Mouse (Mus musculus) limb, embryonic 11.5 days (tissue): ENCODE data around the gene Gpr37. TPM values are rescaled to one million over a fixed set of nuclear protein-coding genes. Genes with fewer than 3 reads are reported as not detected.

ENCODE experiments used
- ATAC-seq: fragments of 200-750 bp; cut with Nextera tagmentation; 2 replicates; pipeline ENCODE4 v1.8.0; 2017; ENCODE audit warnings: low read depth; ENCODE audit not compliant: insufficient number of reproducible peaks, low FRiP score, low TSS enrichment
- DNase-seq: peaks from one replicate; pipeline ENCODE4 v3.0.0-alpha.2; 2015; ENCODE audit warnings: low spot score
- H3K27ac ChIP-seq: fragments of 300-500 bp; sonication (generic); replicated peaks from 2 replicates; pipeline ENCODE4 v1.5.1; 2014; ENCODE audit warnings: low read depth, mild to moderate bottlenecking, low read length
- H3K27me3 ChIP-seq: fragments of 300-500 bp; sonication (generic); 2 replicates; pipeline ENCODE4 v1.6.1; 2014; ENCODE audit warnings: mild to moderate bottlenecking, low read length, mixed read lengths; ENCODE audit not compliant: control insufficient read depth, insufficient read depth
- H3K36me3 ChIP-seq: fragments of 300-500 bp; sonication (generic); 2 replicates; pipeline ENCODE4 v1.6.1; 2014; ENCODE audit warnings: mild to moderate bottlenecking, low read length, moderate library complexity, mixed read lengths; ENCODE audit not compliant: control insufficient read depth, insufficient read depth
- H3K4me1 ChIP-seq: fragments of 300-500 bp; sonication (generic); 2 replicates; pipeline ENCODE4 v1.6.1; 2014; ENCODE audit warnings: low read length, mixed read lengths; ENCODE audit not compliant: control insufficient read depth, insufficient read depth
- H3K4me2 ChIP-seq: fragments of 300-500 bp; sonication (generic); 2 replicates; pipeline ENCODE4 v1.6.1; 2014; ENCODE audit warnings: low read depth, mild to moderate bottlenecking, moderate library complexity; ENCODE audit not compliant: severe bottlenecking
- H3K4me3 ChIP-seq: fragments of 300-500 bp; sonication (generic); 2 replicates; pipeline ENCODE4 v1.5.1; 2014; ENCODE audit warnings: low read depth, low read length
- H3K9ac ChIP-seq: fragments of 300-500 bp; sonication (generic); 2 replicates; pipeline ENCODE4 v1.6.1; 2014; ENCODE audit warnings: mild to moderate bottlenecking, low read length
- H3K9me3 ChIP-seq: fragments of 300-500 bp; sonication (generic); 2 replicates; pipeline ENCODE4 v1.6.1; 2016; ENCODE audit warnings: low read length; ENCODE audit not compliant: control insufficient read depth
- whole genome bisulfite sequencing: fragments of 180-500 bp; shearing (Covaris S2); extraction: QIAGEN DNeasy Blood & Tissue Kit; methylation state at CpG from one replicate; pipeline ENCODE4 v1.1.7; 2014; 5-methylcytosine and 5-hydroxymethylcytosine counted together
- polyA plus RNA-seq: library from polyadenylated mRNA; unstranded; fragments of >200 nt; fragmentation: Nextera tagmentation; extraction: Ambion mirVana; gene quantifications from 2 replicates; pipeline ENCODE4 v1.2.1, GENCODE M21; 2014

Gpr37 gene
- polyA plus RNA-seq: 0.10 and 0.29 TPM in 2 replicates

DNA sequence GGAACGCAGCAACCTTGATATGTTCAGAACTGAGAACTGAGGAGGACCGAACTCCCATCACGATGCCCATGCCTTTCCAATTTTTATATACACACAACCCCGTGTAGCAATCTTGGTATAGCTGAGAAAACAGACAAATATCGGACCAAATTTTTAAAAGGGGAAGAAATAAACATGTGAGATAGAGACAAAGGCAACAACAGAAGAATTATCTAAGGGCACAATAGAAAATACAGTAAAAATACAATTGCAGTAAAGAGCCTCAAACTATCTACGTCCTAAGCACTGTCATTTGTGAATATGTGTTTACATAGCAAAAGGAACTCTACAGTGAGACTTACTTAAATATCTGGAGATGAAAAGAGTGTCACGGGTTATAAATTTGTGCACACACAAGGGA is at the start of gene Gpr37:
Gene Gpr37 (minus strand): TSS at position 101 of the 400 bp plus-strand sequence.
- no peak for ATAC-seq

DNA sequence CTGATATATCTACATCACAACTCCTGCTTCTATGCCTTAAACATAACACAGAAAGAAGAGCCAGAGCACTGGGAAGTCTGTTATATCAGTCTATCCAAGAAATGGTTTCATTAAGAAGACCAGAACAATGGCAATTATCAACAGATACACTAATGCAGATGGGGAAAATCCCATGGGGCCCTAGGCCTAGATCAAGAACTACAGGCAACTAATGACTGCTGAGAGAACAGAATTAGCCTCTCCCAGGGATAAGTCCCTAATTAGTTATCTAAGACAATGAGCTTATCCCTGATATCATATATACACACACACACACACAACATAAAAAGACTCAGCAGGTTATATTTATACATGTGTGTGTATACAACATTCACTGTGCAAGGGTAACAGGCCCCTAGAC is 46.0 kb upstream of the Gpr37 start:
- Histone ChIP-seq H3K4me1 (no peaks in the 10 kb centered on the region), H3K27me3 (no peaks in the 10 kb centered on the region)

More for the DNA sequence above, at the start of gene Gpr37:
- H3K9me3 ChIP-seq: no peaks in the 10 kb centered on the region
- H3K27me3 ChIP-seq: peaks cover 14% of the 10 kb centered on the region
- H3K4me3 ChIP-seq: peak within 1 kb of the TSS; percentile 45
- peak within 1 kb of the TSS; percentile 88 for H3K4me2 ChIP-seq
- H3K9ac ChIP-seq: peak within 1 kb of the TSS; percentile 45; the same call in 1 of the 2 replicates
- no peaks in the 10 kb centered on the region for H3K36me3 ChIP-seq
- no peaks in the 10 kb centered on the region for H3K4me1 ChIP-seq
- H3K27ac ChIP-seq: no peak within 1 kb of the TSS
- 42% methylated on average over 7 of the region's 7 CpGs for WGBS
- DNase-seq: no peak

DNA sequence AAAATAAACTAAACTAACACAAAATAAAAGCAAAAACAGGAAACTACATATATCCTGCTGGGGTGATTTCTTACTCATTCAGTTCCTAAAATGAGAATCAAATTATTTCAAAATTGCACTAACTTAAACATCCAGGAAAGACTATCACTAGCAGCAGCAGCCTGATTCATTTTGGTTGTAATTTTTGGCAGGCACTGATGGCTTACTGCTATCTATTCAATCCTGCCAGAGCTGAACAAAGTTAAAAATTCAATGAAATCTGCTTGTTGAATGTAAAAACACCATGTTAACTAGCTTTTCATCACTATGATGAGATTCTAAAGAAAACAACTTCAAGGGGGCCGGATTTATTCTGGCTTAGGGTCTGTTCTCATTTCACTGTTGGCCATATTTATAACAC is 36.0 kb upstream of the Gpr37 start:
- 96% methylated on average over 1 of the region's 1 CpGs for WGBS
- Histone ChIP-seq H3K27me3 (no peaks in the 10 kb centered on the region), H3K4me2 (no peak overlapping the region), H3K4me1 (no peaks in the 10 kb centered on the region), H3K27ac (no peak overlapping the region), H3K9me3 (no peaks in the 10 kb centered on the region), H3K9ac (no peak overlapping the region), H3K36me3 (no peaks in the 10 kb centered on the region), H3K4me3 (no peak overlapping the region)
- no peak for ATAC-seq
- no peak for DNase-seq

More for the DNA sequence above, 46.0 kb upstream of the Gpr37 start:
- no peak for ATAC-seq
- no peak overlapping the region for H3K4me2 ChIP-seq
- no peak overlapping the region for H3K27ac ChIP-seq
- H3K9me3 ChIP-seq: no peaks in the 10 kb centered on the region
- no peak for DNase-seq
- H3K9ac ChIP-seq: no peak overlapping the region
- no peaks in the 10 kb centered on the region for H3K36me3 ChIP-seq
- H3K4me3 ChIP-seq: no peak overlapping the region

DNA sequence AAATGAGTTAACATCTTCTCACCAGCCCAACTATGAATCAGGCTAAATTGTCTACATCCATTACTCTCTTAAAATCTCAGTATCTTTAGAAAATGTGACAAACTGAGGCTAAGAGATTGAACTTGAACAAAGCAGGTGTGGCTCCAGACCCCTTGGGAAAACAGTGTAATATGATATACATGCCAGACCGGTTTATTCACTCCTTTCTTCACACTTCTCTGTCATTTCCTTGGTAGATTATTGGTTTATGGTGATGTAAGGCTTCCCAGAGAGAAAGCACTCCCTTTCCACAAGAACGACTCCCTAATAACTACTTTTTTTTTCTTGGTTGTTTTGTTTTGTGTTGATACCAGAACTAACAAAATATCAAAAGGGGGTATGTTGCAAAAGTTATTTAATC is 20.1 kb upstream of the Gpr37 start:
- no peaks in the 10 kb centered on the region for H3K9me3 ChIP-seq
- H3K4me2 ChIP-seq: no peak overlapping the region
- H3K4me3 ChIP-seq: no peak overlapping the region
- H3K36me3 ChIP-seq: no peaks in the 10 kb centered on the region
- H3K27ac ChIP-seq: no peak overlapping the region
- H3K27me3 ChIP-seq: no peaks in the 10 kb centered on the region
- DNase-seq: no peak
- ATAC-seq: no peak
- H3K9ac ChIP-seq: no peak overlapping the region
- H3K4me1 ChIP-seq: no peaks in the 10 kb centered on the region
- 16% methylated on average over 2 of the region's 2 CpGs for WGBS

DNA sequence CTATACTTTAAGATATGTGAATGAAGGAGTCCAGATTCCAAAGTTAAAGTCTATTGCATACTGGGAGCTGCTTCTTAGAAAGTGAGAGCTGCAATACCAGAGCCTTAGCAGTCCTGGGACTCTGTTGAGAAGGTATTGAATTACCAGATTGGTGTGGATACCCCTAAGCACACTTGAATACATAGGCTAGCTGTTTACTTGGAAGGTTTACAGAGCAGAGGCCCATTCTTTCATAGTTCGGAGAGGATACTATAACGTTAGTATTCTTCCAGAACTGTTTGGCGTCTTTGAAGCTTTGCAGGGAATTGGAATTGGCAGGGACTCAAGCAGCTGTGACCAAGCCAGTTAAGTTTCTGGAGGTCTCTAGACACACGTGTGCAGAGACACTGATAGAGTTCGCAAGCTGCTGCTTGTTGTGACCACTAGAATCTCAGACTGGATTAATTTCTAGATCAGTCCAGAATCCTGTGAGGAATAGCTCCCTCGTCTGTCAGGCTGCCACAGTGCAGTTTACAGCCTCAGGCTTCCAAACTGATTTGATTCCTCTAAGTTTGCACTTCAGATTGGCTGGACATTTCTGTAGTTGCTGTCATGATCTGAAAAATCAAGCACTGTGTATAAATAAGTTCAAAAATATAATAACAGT is 18.8 kb upstream of the Gpr37 start:
- WGBS: 62% methylated on average over 6 of the region's 6 CpGs
- Histone ChIP-seq H3K27me3 (no peaks in the 10 kb centered on the region), H3K27ac (no peak overlapping the region), H3K36me3 (no peaks in the 10 kb centered on the region), H3K4me2 (no peak overlapping the region), H3K9me3 (no peaks in the 10 kb centered on the region), H3K4me3 (no peak overlapping the region), H3K4me1 (no peaks in the 10 kb centered on the region), H3K9ac (no peak overlapping the region)
- DNase-seq: no peak
- ATAC-seq: no peak

DNA sequence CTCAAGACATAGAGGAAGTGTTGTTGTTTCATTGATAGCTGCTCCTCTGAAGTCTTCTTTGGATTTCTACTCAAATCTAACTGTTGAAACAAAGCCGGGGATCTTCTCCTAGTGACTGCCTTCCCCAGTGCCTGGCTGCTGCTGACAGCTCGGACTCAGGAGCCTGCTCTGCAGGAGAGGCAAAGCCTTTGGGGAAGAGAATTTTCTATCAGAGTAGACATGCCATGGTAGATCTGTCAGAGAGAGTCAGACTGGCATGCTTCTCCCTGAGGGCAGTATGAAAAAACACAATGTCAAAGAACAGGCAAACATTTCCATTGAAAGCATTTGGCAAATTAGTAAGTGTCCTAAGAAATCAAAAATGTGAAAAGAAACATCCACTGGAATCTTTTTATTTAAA is 9.4 kb upstream of the Gpr37 start:
- DNase-seq: no peak
- 45% methylated on average over 2 of the region's 2 CpGs for WGBS
- Histone ChIP-seq H3K4me2 (no peak overlapping the region), H3K4me3 (no peak overlapping the region), H3K4me1 (no peaks in the 10 kb centered on the region), H3K9me3 (no peaks in the 10 kb centered on the region), H3K9ac (no peak overlapping the region), H3K27ac (no peak overlapping the region), H3K27me3 (no peaks in the 10 kb centered on the region), H3K36me3 (no peaks in the 10 kb centered on the region)
- no peak for ATAC-seq

DNA sequence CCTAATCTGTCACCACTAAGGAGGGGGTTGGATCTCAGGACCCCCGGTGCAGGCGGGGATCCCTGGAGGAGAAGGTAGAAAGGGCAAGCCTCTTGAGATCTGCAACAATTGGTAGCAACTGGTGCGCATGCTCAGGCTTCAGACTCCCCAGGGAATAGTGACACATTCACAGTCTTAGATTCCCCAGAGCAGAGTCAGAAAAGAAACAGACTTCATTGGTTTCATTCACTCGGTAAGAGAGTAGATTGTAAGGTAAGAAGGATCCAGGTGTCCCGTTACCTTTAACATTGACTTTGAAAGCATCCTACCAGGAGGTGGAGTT is 284 bp downstream of the Gpr37 start:
- no peak for DNase-seq
- Histone ChIP-seq H3K4me2 (peak overlapping the region; percentile 88), H3K9me3 (no peaks in the 10 kb centered on the region), H3K4me1 (no peaks in the 10 kb centered on the region), H3K36me3 (no peaks in the 10 kb centered on the region), H3K27ac (no peak overlapping the region), H3K27me3 (peaks cover 14% of the 10 kb centered on the region), H3K9ac (peak overlapping the region; percentile 45; the same call in 1 of the 2 replicates), H3K4me3 (peak overlapping the region; percentile 45)
- 0 out of 2 replicates have a peak, but pooled peaks have one; percentile 49 for ATAC-seq
- 1% methylated on average over 5 of the region's 5 CpGs for WGBS

DNA sequence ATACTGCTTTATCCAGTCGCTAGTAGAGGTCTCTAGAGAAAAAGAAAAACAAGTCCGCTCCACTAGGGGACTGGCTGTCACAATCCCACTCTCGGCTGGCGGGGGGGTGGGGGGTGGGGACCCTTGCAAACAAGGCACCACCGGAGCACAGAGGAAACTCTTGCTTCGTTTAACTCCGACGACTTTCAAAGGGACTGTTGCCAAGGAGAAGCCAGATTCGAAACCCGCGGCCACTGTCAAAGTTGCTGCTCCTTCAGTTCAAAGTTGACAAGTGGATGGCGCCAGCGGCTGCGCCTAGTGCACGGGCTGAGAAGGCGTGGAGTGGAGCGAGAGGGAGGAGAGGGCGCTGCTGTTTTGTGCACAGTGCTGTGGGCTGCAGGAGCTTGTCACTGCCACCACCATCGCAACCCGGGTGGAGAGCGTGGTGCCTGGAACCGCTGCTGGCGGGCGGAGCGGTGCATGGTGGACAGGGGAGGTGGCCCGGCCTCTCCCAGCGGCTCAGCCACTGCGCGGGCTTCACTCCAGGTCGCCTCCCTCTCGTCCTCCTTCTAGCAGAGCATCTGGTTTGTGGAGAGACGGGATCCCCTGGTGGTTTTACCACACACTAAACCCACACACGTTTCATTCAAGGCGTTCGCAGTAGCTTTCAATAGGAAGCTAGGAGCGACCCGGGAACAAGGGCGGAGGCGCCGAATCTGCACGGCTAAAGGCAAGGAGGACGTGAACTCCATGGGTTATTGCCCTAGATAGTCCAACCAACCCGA is 827 bp downstream of the Gpr37 start:
- peak; percentile 88 for ATAC-seq
- H3K9ac ChIP-seq: peak overlapping the region; percentile 45; the same call in 1 of the 2 replicates
- no peaks in the 10 kb centered on the region for H3K4me1 ChIP-seq
- H3K4me2 ChIP-seq: peak overlapping the region; percentile 88
- 0% methylated on average over 43 of the region's 43 CpGs for WGBS
- H3K9me3 ChIP-seq: no peaks in the 10 kb centered on the region
- peak; percentile 69 for DNase-seq
- H3K4me3 ChIP-seq: peak overlapping the region; percentile 45
- H3K27ac ChIP-seq: no peak overlapping the region
- peaks cover 14% of the 10 kb centered on the region for H3K27me3 ChIP-seq
- no peaks in the 10 kb centered on the region for H3K36me3 ChIP-seq
